Mouse (Mus musculus) olfactory bulb, adult 2 months (tissue): ENCODE measurements around the gene Disc1.

ENCODE experiments used
- CTCF ChIP-seq: fragments of 200-500 bp; IDR thresholded peaks from 2 replicates; pipeline ENCODE4 v1.5.1; 2012; ENCODE audit warnings: low read depth, mild to moderate bottlenecking, low read length, moderate library complexity; ENCODE audit not compliant: insufficient read depth
- POLR2A ChIP-seq: fragments of 200-500 bp; IDR thresholded peaks from 2 replicates; pipeline ENCODE4 v1.6.1; 2012; ENCODE audit warnings: mild to moderate bottlenecking, low read depth, low read length, moderate library complexity; ENCODE audit not compliant: insufficient read depth

GRCm38 (mm10) chr8:125287311-125287710, 233.3 kb downstream of the Disc1 start:
- TF ChIP-seq CTCF (no peak), POLR2A (no peak)
